Mouse (Mus musculus) layer of hippocampus, adult 18-20 months (tissue): ENCODE results near the gene Rassf5. TPM values are rescaled to one million over a fixed set of nuclear protein-coding genes. Genes with fewer than 3 reads are reported as not detected.
"Not testable (repeated sequence)": the region's sequence is repeated elsewhere in the genome, so short reads cannot be mapped to it uniquely, and the experiment has no call there.

Source experiments
- DNase-seq, 2 experiments: peaks; one replicate each; pipeline ENCODE4 v3.0.0; 2022; ENCODE audit warnings: low spot score in 2 of 2
- total RNA-seq, 2 experiments: library from RNA; stranded (reverse); gene quantifications; 2 replicates each; pipeline ENCODE4 v1.2.3; 2021

The Rassf5 gene
- total RNA-seq, 2 experiments from 2014 or later, result 15.9 to 17.4 TPM

- peak; percentile 62 to 88 for DNase-seq
Measured at GRCm38 (mm10) chr1:131181642-131182527, 63.2 kb downstream of the Rassf5 start.

DNA sequence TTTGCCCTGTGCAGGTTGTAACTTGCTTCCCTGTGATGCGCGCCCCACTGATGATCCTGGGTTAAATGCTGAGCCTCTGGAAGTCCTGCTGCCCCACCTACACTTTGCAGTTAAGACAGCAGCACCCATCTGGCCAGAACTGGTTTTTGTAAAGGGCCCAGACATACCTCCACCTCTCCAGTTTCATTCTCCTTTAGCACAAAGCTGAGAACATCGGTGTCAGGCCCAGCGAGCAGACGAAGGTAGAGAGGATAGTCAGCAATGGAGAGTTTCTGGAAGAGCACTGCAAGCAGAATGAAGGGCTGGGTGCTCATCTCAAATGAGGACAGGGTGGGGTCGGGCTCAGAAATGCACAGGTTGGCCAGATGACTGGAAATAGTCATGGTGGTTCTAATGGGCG is 64.7 kb downstream of the Rassf5 start:
- DNase-seq, result no peak

DNA sequence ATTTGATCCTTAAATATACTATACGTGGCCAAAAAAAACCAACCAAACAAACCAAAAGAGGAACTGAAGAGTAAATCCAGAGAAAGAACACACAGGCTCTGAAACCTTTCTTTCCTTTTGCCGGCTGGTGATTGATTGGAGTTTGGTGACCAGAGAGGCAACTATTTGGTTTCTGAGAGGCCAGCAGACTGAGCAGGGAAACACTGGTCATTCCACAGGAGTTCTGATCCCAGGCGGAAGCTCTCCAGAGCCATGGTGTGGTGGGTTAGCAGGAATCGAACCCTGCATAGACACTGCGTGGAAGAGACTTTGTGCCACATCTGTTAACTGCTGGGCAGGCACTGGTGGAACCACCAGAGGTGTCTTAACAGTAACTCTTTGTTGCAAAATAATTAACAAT is 67.0 kb downstream of the Rassf5 start:
- no peak for DNase-seq

DNA sequence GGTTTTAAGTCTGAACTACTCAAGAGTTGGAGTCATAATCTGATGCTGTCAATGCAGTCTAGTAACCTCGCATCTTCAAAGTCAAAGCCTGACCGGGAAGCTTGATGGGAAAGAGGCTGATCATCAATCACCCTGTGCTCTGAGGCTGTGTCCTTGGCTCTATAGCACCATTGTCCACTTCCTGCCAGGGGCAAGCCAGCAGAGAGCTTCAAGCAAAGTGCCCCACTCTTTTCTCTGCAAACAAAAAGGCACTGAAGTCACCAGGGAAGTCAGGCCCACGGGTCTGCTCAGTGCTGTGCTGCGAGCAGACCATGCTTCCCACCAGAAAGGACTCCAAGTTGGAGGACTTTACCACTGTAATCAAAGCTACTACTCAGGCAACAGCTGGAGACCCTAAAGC is 67.8 kb downstream of the Rassf5 start:
- DNase-seq, result no peak

GRCm38 (mm10) chr1:131175819-131176218 is 69.2 kb downstream of the Rassf5 start:
- DNase-seq, result no peak

DNA sequence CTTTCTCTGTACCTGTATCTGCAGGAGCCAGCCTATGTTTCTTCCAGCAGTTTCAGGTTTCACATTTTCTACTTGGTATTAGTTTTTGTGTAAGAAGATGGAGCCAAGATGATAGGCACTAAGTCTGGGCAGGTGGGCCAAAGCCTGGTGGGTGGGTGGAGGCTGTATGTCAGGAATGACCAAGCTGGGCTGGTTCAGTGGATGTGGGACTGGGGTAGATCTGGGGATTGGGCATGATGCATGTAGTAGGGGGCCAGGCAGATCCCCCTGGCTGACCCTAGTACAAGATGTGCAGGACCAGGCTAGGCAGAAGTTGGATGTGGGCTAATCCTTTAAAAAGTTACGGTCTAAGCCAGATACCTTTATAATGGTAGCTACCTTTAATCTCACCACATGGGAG is 69.9 kb downstream of the Rassf5 start:
- no peak for DNase-seq

- DNase-seq, result no peak
Measured at GRCm38 (mm10) chr1:131174299-131174861, 70.7 kb downstream of the Rassf5 start.

GRCm38 (mm10) chr1:131173809-131174208 is 71.2 kb downstream of the Rassf5 start:
- DNase-seq, result no peak

- DNase-seq, result no peak
Measured at GRCm38 (mm10) chr1:131173001-131173400, 72.1 kb downstream of the Rassf5 start.

DNA sequence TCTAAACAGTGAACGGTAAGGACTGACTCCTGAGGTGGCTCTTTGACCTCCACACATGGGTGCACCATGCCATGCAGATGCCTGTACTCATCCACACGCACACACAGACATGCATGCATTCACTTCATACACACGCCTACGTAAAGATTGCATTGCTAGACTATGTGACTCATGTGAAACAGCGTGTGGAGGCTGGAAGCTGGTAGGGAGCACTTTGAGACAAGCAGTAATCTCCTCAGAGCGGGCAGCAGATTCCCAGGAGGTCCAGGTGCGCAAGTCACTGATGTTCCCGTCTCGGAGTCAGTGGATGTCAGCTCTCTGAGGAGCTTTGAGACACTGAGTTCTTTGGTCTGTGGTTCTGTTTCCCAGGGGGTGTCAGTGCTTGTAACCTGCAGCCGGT is 77.4 kb downstream of the Rassf5 start:
- no peak for DNase-seq

GRCm38 (mm10) chr1:131164427-131164826 is 80.6 kb downstream of the Rassf5 start:
- DNase-seq, result no peak

GRCm38 (mm10) chr1:131161091-131161490 is 84.0 kb downstream of the Rassf5 start:
- no peak for DNase-seq

DNA sequence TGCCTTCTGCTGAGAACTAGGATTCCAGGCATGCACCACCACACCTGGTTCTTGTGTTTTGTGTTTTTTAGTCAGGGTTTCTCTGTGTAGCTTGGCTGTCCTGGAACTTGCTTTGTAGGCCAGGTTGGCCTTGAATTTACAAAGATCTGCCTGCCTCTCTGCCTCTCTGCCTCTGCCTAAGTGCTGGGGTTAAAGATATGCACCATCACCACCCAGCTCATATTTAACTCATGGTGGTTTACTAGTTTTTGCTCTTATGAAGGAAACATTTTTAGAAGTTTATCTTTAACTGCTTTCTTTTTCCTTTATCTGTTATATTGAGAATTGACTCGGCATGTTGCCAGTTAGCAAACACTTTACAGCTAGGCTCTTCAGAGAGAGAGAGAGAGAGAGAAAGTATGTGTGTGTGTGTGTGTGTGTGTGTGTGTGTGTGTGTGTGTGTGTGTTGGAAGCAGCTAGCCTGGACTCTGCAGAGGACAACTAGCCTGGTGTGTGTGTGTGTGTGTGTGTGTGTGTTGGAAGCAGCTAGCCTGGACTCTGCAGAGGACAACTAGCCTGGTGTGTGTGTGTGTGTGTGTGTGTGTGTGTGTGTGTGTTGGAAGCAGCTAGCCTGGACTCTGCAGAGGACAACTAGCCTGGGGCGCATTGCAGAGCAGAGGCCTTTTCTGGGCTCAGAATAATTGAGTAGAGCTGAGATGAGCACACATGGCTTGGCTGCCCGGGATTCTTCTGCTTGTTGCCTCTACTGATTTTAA is 85.3 kb downstream of the Rassf5 start:
- not testable (repeated sequence) for DNase-seq

- no peak for DNase-seq
Measured at GRCm38 (mm10) chr1:131155456-131155855, 89.6 kb downstream of the Rassf5 start.

- peak; percentile 82 to 90 for DNase-seq
Measured at GRCm38 (mm10) chr1:131153018-131153629, 91.9 kb downstream of the Rassf5 start, which contains the start of gene Eif2d. Eif2d (plus strand) TSS chr1:131153181.

DNA sequence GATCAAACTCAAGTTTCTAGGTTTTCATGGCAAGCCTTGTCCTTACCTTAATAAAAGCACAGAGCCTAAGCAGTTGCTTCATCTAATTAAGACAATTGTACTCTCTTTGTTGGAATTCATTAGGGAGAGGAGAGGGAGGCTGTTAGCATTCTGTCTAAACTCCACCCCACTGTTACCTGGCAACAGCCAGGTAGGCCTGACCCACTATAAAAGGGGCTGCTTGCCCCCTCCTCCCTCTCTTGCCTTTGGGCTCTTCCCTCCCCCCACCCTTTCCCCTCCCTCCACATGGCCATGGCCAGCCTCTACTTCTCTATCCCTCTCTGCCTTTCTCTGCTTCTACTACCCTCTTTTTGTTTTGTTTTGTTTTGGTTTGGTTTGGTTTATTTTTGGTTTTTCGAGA is 95.6 kb downstream of the Rassf5 start:
- DNase-seq, result no peak

DNA sequence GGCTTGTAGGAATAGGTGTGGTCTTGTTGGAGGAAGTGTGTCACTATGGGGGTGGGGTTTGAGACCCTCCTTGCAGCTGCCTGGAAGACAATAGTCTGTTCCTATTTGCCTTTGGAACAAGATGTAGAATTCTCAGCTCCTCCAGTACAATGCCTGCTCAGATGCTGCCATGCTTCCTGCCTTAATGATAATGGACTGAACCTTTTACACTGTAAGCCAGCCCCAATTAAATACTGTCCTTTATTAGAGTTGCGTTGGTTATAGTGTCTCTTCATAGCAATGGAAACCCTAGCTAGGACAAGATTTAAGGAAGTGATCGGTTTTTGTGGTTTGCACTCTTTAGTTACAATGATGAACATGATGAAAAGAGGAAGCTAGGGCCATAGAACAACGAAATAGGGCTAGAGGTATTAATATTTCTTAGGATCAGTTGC is 98.9 kb downstream of the Rassf5 start:
- DNase-seq, result no peak

DNA sequence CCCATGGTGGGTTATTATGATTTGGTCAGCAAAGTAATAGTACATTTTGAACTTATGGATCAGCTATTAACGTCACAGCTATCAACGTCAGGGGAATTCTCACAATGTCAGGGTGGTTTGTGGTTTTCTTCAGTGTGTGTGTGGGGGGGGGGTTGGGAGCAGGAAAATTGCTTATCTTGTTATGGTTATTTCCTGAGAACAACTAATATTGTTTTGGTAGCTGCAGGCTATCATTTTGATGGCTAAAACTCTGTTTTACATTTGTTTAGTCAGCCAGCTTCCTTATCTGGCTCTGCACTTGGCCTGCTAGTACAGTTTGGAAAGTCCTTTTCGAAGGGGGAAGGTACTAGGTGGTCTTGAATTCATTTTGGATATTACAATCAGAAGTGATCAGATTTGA is 99.8 kb downstream of the Rassf5 start:
- DNase-seq, result not testable (repeated sequence)

GRCm38 (mm10) chr1:131142472-131142871 is 102.6 kb downstream of the Rassf5 start:
- DNase-seq, result no peak

DNA sequence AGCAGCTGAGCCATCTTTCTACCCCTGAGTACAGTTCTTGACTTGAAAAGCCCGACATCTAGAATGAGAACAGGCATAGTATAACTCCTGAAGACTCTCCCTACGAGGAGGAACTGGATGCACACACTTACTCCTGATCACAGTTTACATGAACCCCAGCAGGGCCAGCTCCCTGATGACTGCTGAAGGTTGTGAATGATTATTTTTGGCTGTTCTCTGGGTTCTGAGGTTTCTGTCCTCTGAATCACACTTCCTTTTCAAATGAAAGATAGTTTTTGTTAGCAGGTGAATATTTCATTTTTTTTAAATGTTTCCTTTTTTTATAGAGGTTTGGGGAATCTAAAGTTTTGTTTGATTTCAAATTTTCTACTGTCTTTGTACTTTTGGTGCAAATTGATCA is 103.6 kb downstream of the Rassf5 start:
- DNase-seq, result no peak
